Comparison of ENCODE assay signal across 9 mouse cellular contexts in genomic region chr11:117357916-117358639, GRCm38 (mm10).
A peak's percentile ranks its signal among the peaks of the same experiment; 100 is the strongest.
DNase-seq lines count a peak whose midpoint lies in the region; ATAC-seq and TF ChIP-seq lines count a peak whose summit lies in the region.
"Had no signal": no experiment of that assay in that cellular context is flagged by ENCODE, and none has a peak within 500 bp of the region (broad histone marks: within the 10 kb centered on the region; RNA-seq: fewer than 3 reads in every experiment).

No protein-coding gene starts in this region.

- no peak overlapping the region for H3K4me2 ChIP-seq in heart, postnatal 0 days (ENCODE audit: low read depth, low read length)
- H3K4me2 ChIP-seq in liver, embryonic 14.5 days (ENCODE audit: low read depth): no peak overlapping the region
- H3K4me2 ChIP-seq in neural tube, embryonic 13.5 days: no peak overlapping the region

- 38% methylated on average over 8 of the region's 8 CpGs for WGBS in forebrain, embryonic 10.5 days
- 41% methylated on average over 8 of the region's 8 CpGs for WGBS in heart, postnatal 0 days
- WGBS in liver, embryonic 14.5 days (ENCODE audit: insufficient replicate concordance): 34% methylated on average over 8 of the region's 8 CpGs
- 37% methylated on average over 8 of the region's 8 CpGs for WGBS in neural tube, embryonic 13.5 days

- DNase-seq in CD8-positive naive resting alpha-beta T cell, adult 2 months (ENCODE audit: low read depth in 2 of 2, low spot score in 2 of 2): peak; percentile 91 to 96
- DNase-seq in c-Kit-negative CD71-positive TER-119-positive erythroid progenitor cells, embryonic 14.5 days (ENCODE audit: low read depth, low spot score): peak; percentile 77
- peak; percentile 95 for DNase-seq in forebrain, embryonic 10.5 days (ENCODE audit: extremely low spot score, low spot score)
- peak; percentile 93 for DNase-seq in heart, postnatal 0 days (ENCODE audit: low spot score)
- DNase-seq in kidney, postnatal 36 days: peak; percentile 94 to 99
- DNase-seq in liver, embryonic 14.5 days (ENCODE audit: low read depth in 3 of 3, low spot score in 3 of 3): peak; percentile 78 to 82 (median 78)
- peak; percentile 84 for DNase-seq in telencephalon, adult 2 months (ENCODE audit: low read depth, low spot score)

- H3K36me3 ChIP-seq in forebrain, embryonic 10.5 days (replicated peaks): peaks cover 100% of the 10 kb centered on the region
- H3K36me3 ChIP-seq in heart, postnatal 0 days (replicated peaks; ENCODE audit: control insufficient read depth, insufficient read depth, low read length): peaks cover 58% of the 10 kb centered on the region
- H3K36me3 ChIP-seq in liver, embryonic 14.5 days (replicated peaks; ENCODE audit: control insufficient read depth, insufficient read depth, low read depth): no peaks in the 10 kb centered on the region; the same call in none of the 2 replicates
- peaks cover 92% of the 10 kb centered on the region for H3K36me3 ChIP-seq in neural tube, embryonic 13.5 days

- H3K4me1 ChIP-seq in forebrain, embryonic 10.5 days: 0 out of 2 replicates have a peak, but pooled peaks cover 5% of the 10 kb centered on the region
- H3K4me1 ChIP-seq in heart, postnatal 0 days (ENCODE audit: control insufficient read depth, insufficient read depth): no peaks in the 10 kb centered on the region
- no peaks in the 10 kb centered on the region for H3K4me1 ChIP-seq in liver, embryonic 14.5 days (replicated peaks; ENCODE audit: control insufficient read depth in 2 of 2, insufficient read depth in 2 of 2, low read length in 1 of 2)
- H3K4me1 ChIP-seq in neural tube, embryonic 13.5 days (replicated peaks): no peaks in the 10 kb centered on the region

- no peak overlapping the region for H3K27ac ChIP-seq in forebrain, embryonic 10.5 days
- no peak overlapping the region for H3K27ac ChIP-seq in heart, postnatal 0 days (ENCODE audit: low read depth)
- no peak overlapping the region for H3K27ac ChIP-seq in liver, embryonic 14.5 days
- no peak overlapping the region for H3K27ac ChIP-seq in neural tube, embryonic 13.5 days (replicated peaks)
- H3K27ac ChIP-seq: macrophage had no signal

- no peak overlapping the region for H3K4me3 ChIP-seq in forebrain, embryonic 10.5 days
- H3K4me3 ChIP-seq in heart, postnatal 0 days (ENCODE audit: low read depth, low read length): no peak overlapping the region
- no peak overlapping the region for H3K4me3 ChIP-seq in liver, embryonic 14.5 days (ENCODE audit: insufficient read depth in 1 of 2, low read depth in 2 of 2, low read length in 2 of 2)
- H3K4me3 ChIP-seq in neural tube, embryonic 13.5 days: no peak overlapping the region

- peak; percentile 100 for TF ChIP-seq CTCF in heart, postnatal 0 days (IDR thresholded peaks at IDR 0.05; ENCODE audit: low read depth)
- peak; percentile 99 for TF ChIP-seq CTCF in liver, embryonic 14.5 days (IDR thresholded peaks at IDR 0.05; ENCODE audit: low read depth)

- ATAC-seq in heart, postnatal 0 days (ENCODE audit: insufficient read depth, low read depth): peak; percentile 77
- ATAC-seq in liver, embryonic 14.5 days (ENCODE audit: insufficient read depth): peak; percentile 46
- ATAC-seq in neural tube, embryonic 13.5 days (ENCODE audit: low read depth): peak; percentile 73; the same call in 1 of the 2 replicates

- no peak overlapping the region for H3K9ac ChIP-seq in heart, postnatal 0 days (replicated peaks; ENCODE audit: low read depth, low read length)
- no peak overlapping the region for H3K9ac ChIP-seq in liver, embryonic 14.5 days (replicated peaks)
- no peak overlapping the region for H3K9ac ChIP-seq in neural tube, embryonic 13.5 days

- no peak for TF ChIP-seq EP300 in heart, postnatal 0 days (IDR thresholded peaks at IDR 0.05; ENCODE audit: low read depth)
- TF ChIP-seq EP300 in liver, embryonic 14.5 days (IDR thresholded peaks at IDR 0.05; ENCODE audit: low read depth): no peak

- H3K27me3 ChIP-seq in forebrain, embryonic 10.5 days (ENCODE audit: poor library complexity, severe bottlenecking): no peaks in the 10 kb centered on the region
- H3K27me3 ChIP-seq in heart, postnatal 0 days (ENCODE audit: control insufficient read depth, insufficient read depth, low read length): no peaks in the 10 kb centered on the region
- H3K27me3 ChIP-seq in liver, embryonic 14.5 days (ENCODE audit: control insufficient read depth, insufficient read depth, low read length): no peaks in the 10 kb centered on the region
- no peaks in the 10 kb centered on the region for H3K27me3 ChIP-seq in neural tube, embryonic 13.5 days

- H3K9me3 ChIP-seq in forebrain, embryonic 10.5 days: 0 out of 2 replicates have a peak, but pooled peaks cover 3% of the 10 kb centered on the region
- no peaks in the 10 kb centered on the region for H3K9me3 ChIP-seq in heart, postnatal 0 days (replicated peaks; ENCODE audit: control insufficient read depth, low read length)
- H3K9me3 ChIP-seq in liver, embryonic 14.5 days (ENCODE audit: control insufficient read depth, low read length): no peaks in the 10 kb centered on the region
- no peaks in the 10 kb centered on the region for H3K9me3 ChIP-seq in neural tube, embryonic 13.5 days
